Mouse (Mus musculus): ENCODE results near the gene Tbc1d24.

GRCm38 (mm10) chr17:24151890-24152563 is 53.3 kb downstream of the Tbc1d24 start:
- peak; percentile 57; the same call in 1 of the 2 replicates for TF ChIP-seq CTCF (IDR thresholded peaks at IDR 0.05; ENCODE audit: borderline replicate concordance, insufficient read depth, low read length)
- 0 out of 2 replicates have a peak, but pooled peaks have one; percentile 25 for TF ChIP-seq POLR2A (IDR thresholded peaks at IDR 0.05; ENCODE audit: low read depth, low read length)

Measured in embryonic fibroblast, embryonic 13.5 days (primary cell).